Mouse (Mus musculus): ENCODE data around the gene B3gnt8. TPM values are rescaled to one million over a fixed set of nuclear protein-coding genes. Genes with fewer than 3 reads are reported as not detected.

Gene B3gnt8
- 0.31 and 0.63 TPM in 2 replicates for polyA plus RNA-seq (2021; fragmentation: Nextera tagmentation)
- long read RNA-seq, experiment 1, partial matches to known transcripts, result 0 of 3 reads
- long read RNA-seq, experiment 1, other reads (novel, unspliced or antisense), result 1 of 3 reads
- long read RNA-seq, experiment 2, result 0 reads

GRCm38 (mm10) chr7:25626509-25627430 is at the start of gene B3gnt8:
Gene B3gnt8, plus strand, starts transcription at chr7:25626654.

DNA sequence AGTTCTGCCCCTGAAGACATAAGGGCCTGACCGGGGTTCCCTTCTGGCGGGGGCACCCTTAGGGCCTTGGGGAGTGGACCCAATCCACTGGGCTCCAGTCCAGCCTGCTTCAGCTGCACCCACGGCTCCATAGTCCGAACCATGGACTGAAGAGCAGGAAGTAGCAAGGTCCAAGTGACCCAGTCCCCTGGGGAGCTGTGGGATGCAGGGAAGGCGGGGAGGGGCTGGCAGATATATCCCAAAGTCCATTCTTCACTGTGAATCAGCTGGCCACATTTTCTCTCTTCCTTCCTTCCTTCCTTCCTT is 10.8 kb upstream of the B3gnt8 start, which contains the start of gene Erich4:
TSS of gene Erich4 (minus strand) at position 187 of the 306 bp plus-strand sequence.

DNA sequence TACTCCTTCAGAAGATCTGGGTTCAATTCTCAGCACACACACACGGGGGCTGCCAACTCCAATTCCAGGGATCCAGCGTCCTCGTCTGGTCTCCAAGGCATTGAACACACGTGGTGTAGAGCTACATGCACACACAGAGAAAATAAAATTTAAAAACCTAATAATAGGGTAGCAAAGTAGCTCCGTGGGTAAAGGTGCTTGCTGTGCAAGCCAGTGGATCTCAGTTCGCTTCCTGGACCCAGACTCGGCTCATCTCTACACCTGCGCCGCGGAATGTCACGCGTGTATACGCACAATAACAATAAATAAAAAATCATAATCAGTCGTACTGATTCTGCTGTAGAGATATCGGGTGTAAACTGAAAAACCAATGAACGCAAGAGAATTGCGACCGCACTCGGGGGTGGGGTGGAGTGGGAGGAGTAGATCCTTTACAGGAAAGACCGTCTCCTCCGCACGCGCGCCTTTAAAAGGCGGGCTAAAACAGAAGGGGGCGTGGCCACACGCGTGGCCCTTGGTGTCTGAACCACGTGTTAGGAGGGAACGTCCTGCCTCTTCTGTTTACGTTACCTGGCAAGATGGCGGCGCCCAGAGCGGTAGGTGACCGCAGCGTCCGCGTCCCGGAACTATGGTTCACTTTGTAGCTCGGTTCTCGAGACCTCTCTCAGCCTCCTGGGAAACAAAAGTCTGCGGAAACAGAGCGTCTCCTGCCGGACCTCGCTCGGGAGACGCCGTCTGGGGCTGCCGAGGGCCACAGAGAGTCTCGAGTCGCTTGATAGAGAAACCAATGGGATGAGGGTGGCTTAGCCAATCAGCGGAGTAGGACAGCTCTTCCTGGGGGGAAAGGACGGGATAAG is 7.4 kb upstream of the B3gnt8 start, which contains the start of gene Dmac2:
TSS of gene Dmac2 (plus strand) at position 550 of the 857 bp plus-strand sequence.

GRCm38 (mm10) chr7:25658657-25659472 is 32.4 kb downstream of the B3gnt8 start, which contains the start of the genes Bckdha and Exosc5:
Gene Bckdha, minus strand, starts transcription at chr7:25658981.
Gene Exosc5, plus strand, starts transcription at chr7:25659164.

DNA sequence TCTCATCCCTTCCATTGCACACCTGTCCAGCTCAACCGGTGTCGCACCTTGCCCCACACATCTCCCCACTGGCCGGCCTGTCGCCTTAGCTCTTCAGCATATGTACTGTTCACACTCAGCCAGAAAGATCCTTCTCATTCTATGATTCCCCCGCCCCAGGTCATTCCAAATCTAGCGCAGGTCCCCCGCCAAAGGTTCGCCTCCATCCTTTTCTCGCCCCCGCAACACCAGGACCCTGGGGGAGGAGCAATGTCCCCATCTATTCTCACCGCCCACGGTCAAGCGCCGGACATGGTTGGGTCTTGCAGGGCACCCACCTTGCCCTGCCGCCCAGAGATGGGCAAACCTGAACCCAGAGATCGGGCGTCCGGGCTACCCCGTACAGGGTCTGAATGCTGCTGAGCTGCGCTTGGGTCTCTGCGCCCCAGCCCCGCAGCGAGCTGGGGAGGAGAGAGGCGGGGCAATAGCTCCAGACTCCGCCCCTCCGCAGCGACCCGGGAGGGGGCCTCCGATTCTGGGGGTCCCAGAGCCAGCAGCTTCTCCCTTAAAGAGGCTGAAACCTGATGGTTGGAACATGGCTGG is 48.4 kb downstream of the B3gnt8 start, which contains the start of gene Tmem91:
TSS of gene Tmem91 (minus strand) at position 448 of the 582 bp plus-strand sequence.

GRCm38 (mm10) chr7:25680514-25681258 is 54.2 kb downstream of the B3gnt8 start, which contains the start of gene B9d2:
Gene B9d2, plus strand, starts transcription at chr7:25680780.

Other genes with a start within 250 kb of the B3gnt8 start
- gene Lipe, start 227.9 kb upstream of the B3gnt8 start, polyA plus RNA-seq (2021; fragmentation: Nextera tagmentation), result 4.2 and 5.1 TPM in 2 replicates
- not detected in 2 replicates for gene Cxcl17, start 213.8 kb upstream of the B3gnt8 start, polyA plus RNA-seq (2021; fragmentation: Nextera tagmentation)
- gene Ceacam1, start 149.1 kb upstream of the B3gnt8 start, polyA plus RNA-seq (2021; fragmentation: Nextera tagmentation), result 2.9 and 3.0 TPM in 2 replicates
- gene Ceacam2, start 86.8 kb upstream of the B3gnt8 start, polyA plus RNA-seq (2021; fragmentation: Nextera tagmentation), result 0.23 and 0.42 TPM in 2 replicates
- 0.16 and 0.23 TPM in 2 replicates for gene Erich4, start 10.8 kb upstream of the B3gnt8 start, polyA plus RNA-seq (2021; fragmentation: Nextera tagmentation)
- gene Dmac2, start 7.2 kb upstream of the B3gnt8 start, polyA plus RNA-seq (2021; fragmentation: Nextera tagmentation), result 43.8 and 58.7 TPM in 2 replicates
- 22.9 and 33.7 TPM in 2 replicates for gene Bckdha, start 32.3 kb downstream of the B3gnt8 start, polyA plus RNA-seq (2021; fragmentation: Nextera tagmentation)
- 32.8 and 35.4 TPM in 2 replicates for gene Exosc5, start 32.5 kb downstream of the B3gnt8 start, polyA plus RNA-seq (2021; fragmentation: Nextera tagmentation)
- gene Tmem91, start 48.5 kb downstream of the B3gnt8 start, polyA plus RNA-seq (2021; fragmentation: Nextera tagmentation), result 29.4 and 35.8 TPM in 2 replicates
- gene B9d2, start 54.1 kb downstream of the B3gnt8 start, polyA plus RNA-seq (2021; fragmentation: Nextera tagmentation), result 39.3 and 53.3 TPM in 2 replicates
- gene Tgfb1, start 60.3 kb downstream of the B3gnt8 start, polyA plus RNA-seq (2021; fragmentation: Nextera tagmentation), result 0.48 and 2.1 TPM in 2 replicates
- 36.4 and 47.3 TPM in 2 replicates for gene Ccdc97, start 92.4 kb downstream of the B3gnt8 start, polyA plus RNA-seq (2021; fragmentation: Nextera tagmentation)
- gene Hnrnpul1, start 128.1 kb downstream of the B3gnt8 start, polyA plus RNA-seq (2021; fragmentation: Nextera tagmentation), result 8.3 and 23.6 TPM in 2 replicates
- gene Axl, start 162.1 kb downstream of the B3gnt8 start, polyA plus RNA-seq (2021; fragmentation: Nextera tagmentation), result 12.8 and 13.4 TPM in 2 replicates
- gene Cyp2s1, start 190.3 kb downstream of the B3gnt8 start, polyA plus RNA-seq (2021; fragmentation: Nextera tagmentation), result 2.5 TPM in 2 replicates

All from left cerebral cortex, adult 6 months (tissue).